Mouse (Mus musculus): ENCODE results near the gene Phf11c. TPM values are rescaled to one million over a fixed set of nuclear protein-coding genes. Genes with fewer than 3 reads are reported as not detected.
"Not testable (repeated sequence)": the region's sequence is repeated elsewhere in the genome, so short reads cannot be mapped to it uniquely, and the experiment has no call there.

The Phf11c gene
- polyA plus RNA-seq, 1 experiment from 2014 or later, result 0.21 TPM

DNA sequence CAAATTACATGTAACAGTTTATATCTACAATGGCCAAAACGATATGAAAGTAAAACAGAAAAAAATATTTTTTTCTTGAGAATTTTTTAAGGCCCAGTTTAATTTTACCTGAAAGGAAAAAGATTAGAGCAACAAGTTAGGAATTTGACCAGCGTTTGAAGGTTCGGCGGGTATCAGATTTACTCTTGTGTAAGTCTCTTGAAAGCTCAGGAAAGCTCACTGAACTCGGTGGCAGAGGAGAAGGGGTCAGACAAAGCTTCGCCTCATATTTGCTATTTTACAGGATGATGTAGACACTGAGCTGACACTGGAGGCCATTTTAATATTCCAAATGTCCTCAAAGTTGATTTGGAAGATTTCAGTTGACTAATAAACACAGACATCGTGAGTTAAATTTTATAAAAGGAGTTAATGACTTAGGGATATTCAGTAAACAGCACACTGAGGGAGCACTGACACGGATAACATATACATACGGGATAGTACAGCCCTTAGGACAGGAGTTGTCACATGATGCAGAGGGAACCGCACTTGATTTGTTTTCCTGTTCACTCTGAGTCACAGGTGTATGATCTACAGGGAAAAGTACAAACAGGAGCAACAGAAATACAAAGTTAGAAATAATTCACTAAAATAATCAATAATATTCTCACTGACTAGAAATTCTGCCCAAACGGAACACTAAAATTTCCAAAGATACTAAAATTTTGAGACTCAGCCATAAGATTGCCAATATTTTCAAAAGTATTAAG lies 27.9 kb upstream of the Phf11c start:
- 84% methylated on average over 11 of the region's 11 CpGs for WGBS
- Histone ChIP-seq H3K9ac (ENCODE audit: low read depth, low read length) (no peak overlapping the region), H3K27me3 (ENCODE audit: control insufficient read depth, insufficient read depth, low read depth, low read length) (no peaks in the 10 kb centered on the region), H3K27ac (ENCODE audit: low read length) (no peak overlapping the region), H3K9me3 (replicated peaks; ENCODE audit: control insufficient read depth, low read length, poor library complexity, severe bottlenecking) (no peaks in the 10 kb centered on the region), H3K4me1 (ENCODE audit: control insufficient read depth, insufficient read depth, low read length) (no peaks in the 10 kb centered on the region), H3K4me2 (ENCODE audit: low read length) (no peak overlapping the region), H3K36me3 (ENCODE audit: control insufficient read depth, insufficient read depth, low read length) (no peaks in the 10 kb centered on the region), H3K4me3 (ENCODE audit: low read depth, low read length) (no peak overlapping the region)
- no peak for ATAC-seq

DNA sequence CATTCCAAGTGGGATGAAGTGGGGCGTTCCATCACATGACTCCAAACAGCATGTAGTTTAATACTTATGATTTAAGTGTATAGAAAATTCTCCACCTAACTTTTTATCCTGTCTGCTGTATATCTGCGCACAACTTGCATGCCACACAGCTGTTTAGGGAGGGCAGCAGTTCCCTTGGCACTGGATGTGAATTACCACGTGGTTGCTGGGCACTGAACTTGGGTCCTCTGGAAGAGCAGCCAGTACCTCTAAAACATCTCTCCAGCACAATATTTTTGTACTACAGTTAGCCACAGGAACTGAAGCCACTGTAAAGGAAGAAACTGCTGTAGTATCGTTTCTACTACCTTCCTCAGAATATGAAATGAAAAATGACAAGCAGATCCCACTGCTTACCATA lies 23.0 kb upstream of the Phf11c start:
- Histone ChIP-seq H3K27me3 (ENCODE audit: control insufficient read depth, insufficient read depth, low read depth, low read length) (no peaks in the 10 kb centered on the region), H3K4me1 (ENCODE audit: control insufficient read depth, insufficient read depth, low read length) (no peaks in the 10 kb centered on the region), H3K9ac (ENCODE audit: low read depth, low read length) (no peak overlapping the region), H3K27ac (ENCODE audit: low read length) (no peak overlapping the region), H3K4me3 (ENCODE audit: low read depth, low read length) (no peak overlapping the region), H3K36me3 (ENCODE audit: control insufficient read depth, insufficient read depth, low read length) (no peaks in the 10 kb centered on the region), H3K4me2 (ENCODE audit: low read length) (no peak overlapping the region), H3K9me3 (replicated peaks; ENCODE audit: control insufficient read depth, low read length, poor library complexity, severe bottlenecking) (no peaks in the 10 kb centered on the region)
- WGBS, result 92% methylated on average over 4 of the region's 4 CpGs
- ATAC-seq, result no peak

GRCm38 (mm10) chr14:59414979-59415378 lies 19.8 kb upstream of the Phf11c start:
- WGBS, result 93% methylated on average over 2 of the region's 2 CpGs
- not testable (repeated sequence) for ATAC-seq

GRCm38 (mm10) chr14:59396999-59397398 lies 1.8 kb upstream of the Phf11c start:
- Histone ChIP-seq H3K9ac (ENCODE audit: low read depth, low read length) (no peak overlapping the region), H3K9me3 (replicated peaks; ENCODE audit: control insufficient read depth, low read length, poor library complexity, severe bottlenecking) (no peaks in the 10 kb centered on the region), H3K27ac (ENCODE audit: low read length) (no peak overlapping the region), H3K4me1 (ENCODE audit: control insufficient read depth, insufficient read depth, low read length) (no peaks in the 10 kb centered on the region), H3K36me3 (ENCODE audit: control insufficient read depth, insufficient read depth, low read length) (no peaks in the 10 kb centered on the region), H3K4me3 (ENCODE audit: low read depth, low read length) (no peak overlapping the region), H3K27me3 (ENCODE audit: control insufficient read depth, insufficient read depth, low read depth, low read length) (no peaks in the 10 kb centered on the region), H3K4me2 (ENCODE audit: low read length) (no peak overlapping the region)
- WGBS, result 75% methylated on average over 2 of the region's 2 CpGs
- no peak for ATAC-seq

More at GRCm38 (mm10) chr14:59414979-59415378, 19.8 kb upstream of the Phf11c start:
- not testable (repeated sequence) for H3K4me3 ChIP-seq (ENCODE audit: low read depth, low read length); H3K4me1 ChIP-seq (ENCODE audit: control insufficient read depth, insufficient read depth, low read length); H3K36me3 ChIP-seq (ENCODE audit: control insufficient read depth, insufficient read depth, low read length); H3K4me2 ChIP-seq (ENCODE audit: low read length); H3K9me3 ChIP-seq (replicated peaks; ENCODE audit: control insufficient read depth, low read length, poor library complexity, severe bottlenecking); H3K9ac ChIP-seq (ENCODE audit: low read depth, low read length); H3K27ac ChIP-seq (ENCODE audit: low read length); H3K27me3 ChIP-seq (ENCODE audit: control insufficient read depth, insufficient read depth, low read depth, low read length)

- H3K4me1 ChIP-seq (ENCODE audit: control insufficient read depth, insufficient read depth, low read length); H3K9ac ChIP-seq (ENCODE audit: low read depth, low read length); H3K27ac ChIP-seq (ENCODE audit: low read length); H3K36me3 ChIP-seq (ENCODE audit: control insufficient read depth, insufficient read depth, low read length); H3K4me3 ChIP-seq (ENCODE audit: low read depth, low read length); H3K9me3 ChIP-seq (replicated peaks; ENCODE audit: control insufficient read depth, low read length, poor library complexity, severe bottlenecking); H3K4me2 ChIP-seq (ENCODE audit: low read length); H3K27me3 ChIP-seq (ENCODE audit: control insufficient read depth, insufficient read depth, low read depth, low read length); ATAC-seq: not testable (repeated sequence)
- WGBS, result 76% methylated on average over 4 of the region's 4 CpGs
Observed at GRCm38 (mm10) chr14:59390181-59390580, 5.0 kb downstream of the Phf11c start.

- Histone ChIP-seq H3K4me2 (ENCODE audit: low read length) (no peak overlapping the region), H3K27me3 (ENCODE audit: control insufficient read depth, insufficient read depth, low read depth, low read length) (no peaks in the 10 kb centered on the region), H3K4me1 (ENCODE audit: control insufficient read depth, insufficient read depth, low read length) (no peaks in the 10 kb centered on the region), H3K36me3 (ENCODE audit: control insufficient read depth, insufficient read depth, low read length) (no peaks in the 10 kb centered on the region), H3K4me3 (ENCODE audit: low read depth, low read length) (no peak overlapping the region), H3K27ac (ENCODE audit: low read length) (no peak overlapping the region), H3K9ac (ENCODE audit: low read depth, low read length) (no peak overlapping the region), H3K9me3 (replicated peaks; ENCODE audit: control insufficient read depth, low read length, poor library complexity, severe bottlenecking) (no peaks in the 10 kb centered on the region)
- whole genome bisulfite sequencing, result 61% methylated on average over 1 of the region's 1 CpGs
- no peak for ATAC-seq
Observed at GRCm38 (mm10) chr14:59389532-59389931, 5.6 kb downstream of the Phf11c start.

- no peaks in the 10 kb centered on the region for H3K4me1 ChIP-seq (ENCODE audit: control insufficient read depth, insufficient read depth, low read length)
- no peak overlapping the region for H3K9ac ChIP-seq (ENCODE audit: low read depth, low read length)
- ATAC-seq, result no peak
- H3K27me3 ChIP-seq (ENCODE audit: control insufficient read depth, insufficient read depth, low read depth, low read length), result no peaks in the 10 kb centered on the region
- peaks cover 2% of the 10 kb centered on the region; the same call in 1 of the 2 replicates for H3K9me3 ChIP-seq (replicated peaks; ENCODE audit: control insufficient read depth, low read length, poor library complexity, severe bottlenecking)
- H3K36me3 ChIP-seq (ENCODE audit: control insufficient read depth, insufficient read depth, low read length), result no peaks in the 10 kb centered on the region
- H3K4me2 ChIP-seq (ENCODE audit: low read length), result no peak overlapping the region
- H3K4me3 ChIP-seq (ENCODE audit: low read depth, low read length), result no peak overlapping the region
- WGBS, result 93% methylated on average over 25 of the region's 25 CpGs
- H3K27ac ChIP-seq (ENCODE audit: low read length), result no peak overlapping the region
Observed at GRCm38 (mm10) chr14:59370348-59371068, 24.7 kb downstream of the Phf11c start.

DNA sequence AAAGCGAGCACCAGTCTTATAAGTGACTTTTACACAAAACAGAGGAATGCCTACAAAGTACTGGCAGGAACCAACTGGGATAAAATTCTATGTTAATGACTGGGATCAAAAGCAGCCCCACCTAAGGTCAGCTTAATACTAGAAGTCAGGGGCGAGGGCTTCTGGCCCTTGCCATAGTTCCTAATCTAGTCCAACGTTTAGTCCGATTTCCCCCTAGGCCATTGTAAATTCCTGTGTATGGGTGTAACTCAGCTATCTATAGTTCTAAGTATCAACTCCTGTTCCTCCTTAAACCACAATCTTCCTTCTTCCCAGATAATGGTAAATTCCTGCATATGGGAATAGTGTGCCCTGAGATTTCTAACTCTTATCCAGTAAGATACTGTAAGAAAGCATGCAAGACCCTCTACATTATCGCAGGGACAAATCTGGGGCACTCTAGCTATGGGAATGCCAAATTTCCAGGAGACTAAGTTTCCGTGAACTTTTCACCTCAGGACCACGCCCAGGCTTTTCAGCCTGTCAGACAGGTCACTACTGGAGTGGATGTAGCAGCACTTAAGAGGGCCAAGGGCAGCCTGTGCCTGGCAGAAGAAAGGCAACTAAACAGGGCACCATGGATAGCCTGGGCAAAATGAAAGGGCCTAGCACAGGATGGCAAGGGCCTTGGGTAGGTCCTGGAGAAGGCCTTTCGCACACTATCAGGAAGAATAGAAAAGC lies 28.6 kb downstream of the Phf11c start:
- Histone ChIP-seq H3K36me3 (ENCODE audit: control insufficient read depth, insufficient read depth, low read length) (no peaks in the 10 kb centered on the region), H3K9ac (ENCODE audit: low read depth, low read length) (no peak overlapping the region), H3K4me3 (ENCODE audit: low read depth, low read length) (no peak overlapping the region), H3K27ac (ENCODE audit: low read length) (no peak overlapping the region), H3K4me1 (ENCODE audit: control insufficient read depth, insufficient read depth, low read length) (no peaks in the 10 kb centered on the region), H3K4me2 (ENCODE audit: low read length) (no peak overlapping the region), H3K27me3 (ENCODE audit: control insufficient read depth, insufficient read depth, low read depth, low read length) (no peaks in the 10 kb centered on the region), H3K9me3 (replicated peaks; ENCODE audit: control insufficient read depth, low read length, poor library complexity, severe bottlenecking) (no peaks in the 10 kb centered on the region; the same call in 1 of the 2 replicates)
- ATAC-seq, result no peak
- WGBS, result 91% methylated on average over 8 of the region's 8 CpGs

- Histone ChIP-seq H3K4me3 (ENCODE audit: low read depth, low read length) (no peak within 1 kb of the TSS), H3K9me3 (replicated peaks; ENCODE audit: control insufficient read depth, low read length, poor library complexity, severe bottlenecking) (no peaks in the 10 kb centered on the region), H3K4me2 (ENCODE audit: low read length) (no peak within 1 kb of the TSS), H3K4me1 (ENCODE audit: control insufficient read depth, insufficient read depth, low read length) (no peaks in the 10 kb centered on the region), H3K27me3 (ENCODE audit: control insufficient read depth, insufficient read depth, low read depth, low read length) (no peaks in the 10 kb centered on the region), H3K36me3 (ENCODE audit: control insufficient read depth, insufficient read depth, low read length) (no peaks in the 10 kb centered on the region), H3K9ac (ENCODE audit: low read depth, low read length) (no peak within 1 kb of the TSS), H3K27ac (ENCODE audit: low read length) (no peak within 1 kb of the TSS)
- 84% methylated on average over 6 of the region's 6 CpGs for WGBS
- ATAC-seq, result no peak
Observed at GRCm38 (mm10) chr14:59365244-59365644, 29.9 kb downstream of the Phf11c start, which contains the start of gene Phf11d. TSS of gene Phf11d (minus strand) at chr14:59365470.

Data from midbrain, embryonic 16.5 days (tissue).